Mouse (Mus musculus) embryo, embryonic 10.5 days (tissue): ENCODE measurements around the gene Cdc7.
"Not testable (repeated sequence)": the region's sequence is repeated elsewhere in the genome, so short reads cannot be mapped to it uniquely, and the experiment has no call there.

Experiments used
- DNase-seq: peaks from one replicate; pipeline ENCODE4 v3.0.0-alpha.2; 2015; ENCODE audit warnings: low spot score

Cdc7 gene

DNA sequence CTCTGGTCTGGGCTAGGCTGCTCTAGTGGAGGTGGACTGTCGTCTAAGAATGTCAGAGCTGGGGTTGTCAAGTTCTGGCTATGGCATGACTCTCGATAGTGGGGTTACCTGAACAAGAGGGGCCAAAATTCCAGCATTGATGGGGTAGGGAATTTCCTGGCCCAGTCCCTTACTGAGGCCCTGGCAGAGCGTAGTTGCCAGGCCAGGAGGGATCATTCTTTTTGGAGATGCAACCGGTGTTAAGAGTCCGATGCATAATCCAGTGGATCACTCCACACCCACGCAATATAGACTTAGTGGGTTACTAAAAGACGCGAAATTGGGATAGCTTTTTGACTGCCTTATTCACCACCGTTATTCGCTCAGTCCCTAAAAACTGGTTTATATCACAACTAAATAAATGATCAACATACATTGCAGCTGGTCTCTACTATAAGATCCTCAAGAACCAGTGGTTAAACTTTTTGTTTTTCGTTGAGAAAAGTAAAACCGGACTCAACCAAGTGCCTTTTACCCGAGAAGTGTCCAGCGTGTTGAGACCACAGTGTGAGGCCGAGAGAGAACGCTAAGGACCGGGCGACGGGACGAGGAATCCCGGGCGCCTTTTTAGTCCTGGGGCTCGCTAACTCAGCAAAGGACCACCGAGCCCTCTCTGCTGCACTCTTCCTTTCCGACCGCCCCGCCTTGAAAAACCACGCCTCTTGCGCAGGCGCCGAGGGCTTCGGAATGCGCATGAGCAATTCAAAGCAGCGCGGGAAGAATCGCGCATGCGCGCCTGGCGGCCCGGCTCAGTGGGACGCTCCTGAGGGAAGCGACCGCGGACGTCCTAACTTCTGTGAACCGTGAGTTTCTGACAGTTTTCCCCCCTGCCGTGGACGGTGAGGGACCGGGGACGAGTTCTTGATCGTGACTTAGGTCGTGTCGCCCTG, at the start of gene Cdc7:
Gene Cdc7 (plus strand): TSS at position 739 of the 929 bp plus-strand sequence.
- DNase-seq: peak; percentile 97

- no peak for DNase-seq
These were observed 44.8 kb upstream of the Cdc7 start for GRCm38 (mm10) chr5:106919315-106919714.

DNA sequence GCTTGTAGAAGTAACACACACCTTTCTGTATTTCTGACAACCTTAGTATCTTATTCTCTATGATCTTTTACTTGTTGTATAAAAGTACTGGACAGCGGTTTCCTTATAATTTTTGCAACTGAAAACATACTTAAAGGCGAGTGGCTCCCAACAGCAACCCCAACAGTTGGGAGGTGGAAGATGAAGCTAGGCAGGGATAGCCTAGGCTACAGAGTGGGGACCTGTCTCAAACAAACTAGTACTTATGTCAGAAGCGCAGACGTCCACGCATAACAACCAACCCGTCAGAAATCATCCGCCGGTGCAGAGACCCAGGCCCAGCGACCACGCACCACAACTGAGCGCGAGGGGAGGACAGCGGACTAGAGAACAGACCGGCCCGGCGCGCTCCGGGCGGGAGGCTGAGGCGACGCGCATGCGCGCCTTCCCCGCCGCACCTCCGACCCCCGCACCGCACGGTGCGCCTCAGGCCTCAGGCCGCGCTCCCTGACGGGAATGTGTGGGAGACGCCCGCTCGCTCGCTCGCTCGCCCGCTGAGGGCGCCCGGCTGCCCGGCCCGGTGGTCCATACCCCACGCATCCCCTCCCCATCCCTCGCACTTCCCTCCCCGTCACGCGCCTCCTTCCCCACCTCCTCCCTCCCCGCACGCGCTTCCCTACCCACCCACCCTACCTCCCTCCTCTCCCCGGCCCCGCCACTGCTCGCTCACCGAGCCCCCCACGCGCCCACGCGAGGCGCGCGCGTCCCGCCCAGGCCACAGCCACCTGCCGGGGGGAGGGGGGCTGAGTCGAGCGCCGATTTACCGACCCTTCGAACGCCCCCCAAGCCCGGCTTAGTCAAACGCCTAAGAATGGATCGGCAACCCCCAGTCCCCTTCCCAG, 38.4 kb upstream of the Cdc7 start, which contains the start of gene Hfm1:
Gene Hfm1 (minus strand): TSS at position 834 of the 881 bp plus-strand sequence.
- peak; percentile 81 for DNase-seq

- peak; percentile 58 for DNase-seq
These were observed 37.8 kb upstream of the Cdc7 start for GRCm38 (mm10) chr5:106926369-106926686.

GRCm38 (mm10) chr5:106927996-106928395, 36.1 kb upstream of the Cdc7 start:
- no peak for DNase-seq

DNA sequence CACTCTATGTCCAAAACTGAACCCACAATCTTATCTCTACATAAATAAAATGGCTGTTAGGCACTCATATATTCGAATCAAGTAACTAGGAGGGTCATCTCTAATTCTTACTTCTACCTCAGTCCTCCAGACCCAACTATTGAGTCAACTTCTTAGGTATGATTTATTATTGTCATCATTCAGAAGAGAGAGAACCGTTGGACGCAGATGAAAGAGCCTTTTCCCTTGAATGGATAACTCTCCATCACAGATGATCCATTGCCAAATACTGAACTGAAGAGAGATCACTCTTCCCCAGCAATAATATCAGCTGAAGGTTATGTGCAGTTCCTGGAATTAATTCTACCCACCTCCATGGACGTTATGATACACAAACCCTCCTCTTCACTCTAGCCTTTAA, 17.8 kb upstream of the Cdc7 start:
- DNase-seq: no peak

DNA sequence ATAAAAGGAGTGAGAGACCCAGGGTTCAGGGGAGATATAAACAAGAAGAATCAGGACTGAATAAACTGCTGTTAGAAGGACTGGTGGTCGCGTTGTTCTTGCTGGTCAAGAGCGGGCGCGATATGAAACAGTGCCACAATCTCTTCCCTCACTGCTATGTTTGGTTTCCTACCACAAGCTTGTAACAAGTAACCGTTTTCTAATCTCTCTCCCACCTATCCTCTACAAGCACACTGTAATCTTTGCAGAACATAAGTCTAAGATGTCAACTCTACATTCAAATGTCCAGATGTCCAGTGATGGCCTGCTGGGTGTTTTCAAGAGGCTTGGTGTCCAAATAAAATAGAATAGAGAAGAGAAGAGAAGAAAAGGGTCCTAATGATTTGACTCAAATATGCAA, 15.4 kb upstream of the Cdc7 start:
- no peak for DNase-seq

DNA sequence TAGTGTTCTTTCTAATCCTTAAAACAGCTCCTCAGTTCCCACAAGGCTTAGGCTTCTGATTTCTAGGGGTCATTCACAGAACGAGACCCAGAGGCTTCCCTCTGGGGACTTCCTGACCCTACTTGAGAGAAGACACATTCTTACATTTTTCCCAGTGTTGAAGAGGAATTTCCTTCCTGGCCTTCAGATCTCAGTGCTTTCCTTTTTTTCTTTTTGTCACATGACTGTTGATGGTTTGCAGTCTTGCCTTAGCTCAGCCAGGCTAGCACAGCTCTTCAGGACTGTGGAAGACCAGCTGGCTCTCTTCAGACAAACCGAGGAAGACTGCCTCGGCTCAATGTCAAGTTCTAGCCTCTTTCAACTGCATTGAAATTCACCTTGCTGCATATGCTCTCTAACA, 7.7 kb upstream of the Cdc7 start:
- peak; percentile 13 for DNase-seq

DNA sequence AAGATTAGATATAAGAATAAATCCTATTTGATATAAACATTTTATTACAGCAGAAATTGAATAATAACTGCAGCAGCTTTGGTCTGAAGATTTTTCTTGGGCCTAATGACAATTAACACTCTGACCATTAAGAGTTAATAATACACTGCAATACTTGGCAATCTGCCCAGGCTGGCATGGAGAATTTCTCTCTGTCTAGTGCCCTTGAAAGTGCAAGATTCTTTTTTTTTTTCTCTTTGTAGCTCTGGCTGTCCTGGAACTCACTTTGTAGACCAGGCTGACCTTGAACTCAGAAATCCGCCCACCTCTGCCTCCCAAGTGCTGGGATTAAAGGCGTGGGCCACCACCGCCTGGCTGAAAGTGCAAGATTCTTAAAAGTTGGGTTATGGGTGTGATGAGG, 5.1 kb upstream of the Cdc7 start:
- DNase-seq: no peak

DNA sequence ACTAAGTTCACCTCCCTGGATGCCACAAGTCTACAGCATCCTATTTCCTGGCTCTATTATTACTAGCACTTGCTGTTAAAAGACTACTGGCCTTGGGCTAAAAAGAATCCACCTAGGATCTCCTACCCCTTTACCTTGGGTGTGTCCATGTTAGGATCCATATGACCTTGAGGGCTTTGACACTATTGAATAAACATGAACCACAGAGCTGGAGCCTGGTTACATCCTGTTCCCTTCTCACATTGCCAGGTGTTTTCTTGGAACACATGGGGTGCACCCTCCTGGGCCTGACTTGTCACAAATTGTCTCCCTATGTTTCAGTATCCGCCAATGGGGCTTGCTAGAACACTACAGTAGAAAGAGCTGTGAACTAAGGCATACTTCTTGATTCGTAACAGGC, 3.7 kb upstream of the Cdc7 start:
- no peak for DNase-seq

GRCm38 (mm10) chr5:106964513-106965014, 442 bp downstream of the Cdc7 start:
- DNase-seq: peak; percentile 51

GRCm38 (mm10) chr5:106966443-106966842, 2.3 kb downstream of the Cdc7 start:
- DNase-seq: no peak

- DNase-seq: no peak
These were observed 3.5 kb downstream of the Cdc7 start for GRCm38 (mm10) chr5:106967578-106967977.

GRCm38 (mm10) chr5:106973883-106974282, 9.8 kb downstream of the Cdc7 start:
- no peak for DNase-seq

DNA sequence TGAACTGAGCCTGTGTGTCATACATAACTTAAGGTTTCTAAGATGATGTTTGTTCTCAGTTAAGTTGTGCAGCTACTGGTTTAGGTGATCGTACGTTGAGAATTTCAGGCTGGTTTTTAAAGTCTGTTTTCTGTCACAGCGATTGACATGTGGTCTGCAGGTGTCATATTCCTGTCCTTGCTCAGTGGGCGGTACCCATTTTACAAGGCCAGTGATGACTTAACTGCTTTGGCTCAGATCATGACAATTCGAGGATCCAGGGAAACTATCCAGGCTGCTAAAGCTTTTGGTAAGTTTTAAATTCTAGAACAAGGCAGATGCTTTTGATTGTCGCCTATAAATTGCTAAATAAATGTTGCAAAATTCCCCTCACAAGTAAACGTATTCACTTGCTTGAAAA, 15.0 kb downstream of the Cdc7 start:
- DNase-seq: no peak

DNA sequence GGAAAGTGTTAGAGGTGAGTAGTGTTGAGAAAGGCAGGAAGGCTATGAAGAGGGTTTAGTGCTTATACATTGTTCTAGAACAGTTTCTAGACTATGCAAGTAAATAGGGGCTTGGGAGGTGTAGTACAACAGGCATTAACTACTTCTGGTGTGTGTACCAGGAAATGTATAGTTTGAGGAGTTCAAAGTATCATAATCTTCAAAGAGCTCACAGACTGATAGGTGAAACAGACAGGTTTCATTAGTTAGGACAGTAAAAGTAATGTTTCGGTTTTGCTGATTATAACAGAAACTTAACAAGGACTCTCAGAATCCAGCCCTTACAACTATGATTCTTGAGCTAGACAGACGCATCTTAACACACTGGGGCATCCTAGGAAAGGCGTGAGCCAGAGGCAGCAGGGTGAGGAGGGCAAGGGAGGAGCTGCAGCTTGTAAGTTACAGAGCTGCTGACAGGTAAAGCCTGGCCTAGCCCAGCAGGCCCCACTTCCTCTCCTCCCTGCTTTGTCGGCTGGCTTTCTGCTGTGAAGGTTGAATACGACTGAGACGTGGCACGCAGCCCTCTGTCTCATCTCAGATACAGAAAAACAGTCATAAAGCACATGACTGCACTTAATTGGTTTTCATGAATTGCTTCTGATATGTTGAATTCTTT, 18.3 kb downstream of the Cdc7 start:
- no peak for DNase-seq

GRCm38 (mm10) chr5:106984934-106985333, 20.8 kb downstream of the Cdc7 start:
- DNase-seq: not testable (repeated sequence)

- no peak for DNase-seq
These were observed 21.5 kb downstream of the Cdc7 start for GRCm38 (mm10) chr5:106985594-106985993.

DNA sequence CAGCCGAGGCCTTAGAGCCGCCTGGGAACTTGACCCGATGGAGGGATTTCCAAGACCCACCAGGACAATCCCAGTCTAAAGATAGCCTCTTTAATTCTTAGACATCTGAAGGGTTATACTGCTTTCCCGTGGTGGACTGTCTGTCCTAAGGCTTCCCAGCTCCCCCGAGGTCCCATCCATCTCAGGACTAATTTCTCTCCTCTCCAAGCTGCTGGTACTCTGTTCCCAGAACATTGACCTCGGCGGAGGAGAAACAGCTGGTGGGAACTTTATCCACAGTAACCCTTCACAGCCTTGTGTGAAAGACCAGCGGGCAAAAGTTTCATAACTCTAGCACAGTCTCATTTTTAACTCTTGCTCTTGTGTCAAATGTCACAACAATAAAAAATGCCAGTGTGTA, 25.1 kb downstream of the Cdc7 start:
- DNase-seq: no peak

- no peak for DNase-seq
These were observed 25.7 kb downstream of the Cdc7 start for GRCm38 (mm10) chr5:106989786-106990185.

GRCm38 (mm10) chr5:106990639-106991299, 26.6 kb downstream of the Cdc7 start:
- peak; percentile 83 for DNase-seq
